Mouse (Mus musculus) embryo, embryonic 10 days (tissue): ENCODE results near the gene Sgcd.

Experiments used
- DNase-seq: peaks from one replicate; pipeline ENCODE4 v3.0.0-alpha.2; 2015; ENCODE audit warnings: low spot score

Gene Sgcd

DNA sequence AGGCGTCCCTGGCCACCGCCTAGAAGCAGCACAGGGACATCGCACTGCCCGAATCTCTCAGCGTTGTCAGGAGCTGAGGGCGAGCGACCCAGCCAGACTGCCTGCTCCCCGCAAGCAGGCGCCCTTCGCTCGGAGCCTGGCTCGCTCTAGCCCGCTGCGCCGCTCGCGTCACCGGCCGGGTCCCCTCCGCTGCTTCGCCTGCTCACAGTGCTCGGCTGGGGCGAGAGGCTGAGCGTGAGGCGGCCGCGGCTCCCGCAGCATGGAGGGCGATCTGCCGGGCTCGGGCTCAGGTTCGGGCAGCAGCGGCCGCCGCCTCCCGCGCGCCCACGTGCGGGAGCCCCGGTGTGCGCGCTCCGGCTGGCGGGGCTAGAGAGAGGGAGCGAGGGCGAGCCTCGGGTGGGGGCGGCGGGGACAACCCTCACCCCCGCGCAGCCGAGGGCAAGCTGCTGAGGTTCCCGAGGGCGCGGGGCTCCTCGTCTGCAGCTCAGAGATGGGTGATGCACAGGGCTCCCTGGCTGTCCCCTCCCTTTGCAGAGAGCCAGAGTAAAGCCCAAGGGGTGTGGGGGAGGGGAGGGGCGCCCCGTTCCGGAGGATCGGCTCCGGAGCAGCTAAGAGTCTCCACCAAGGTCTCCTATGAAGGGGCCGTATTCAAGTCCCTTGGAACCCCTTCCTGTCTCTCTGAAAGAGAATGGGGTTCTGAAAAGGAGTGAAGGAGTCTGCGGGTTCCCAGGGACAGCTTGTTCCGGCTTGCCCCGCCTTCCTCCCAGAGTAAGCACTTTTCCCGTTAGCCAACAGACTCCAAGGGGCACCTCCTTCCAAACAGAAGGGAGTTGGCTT, at the start of gene Sgcd:
TSS of gene Sgcd (minus strand) at position 273 of the 837 bp plus-strand sequence.
- peak; percentile 66 for DNase-seq

DNA sequence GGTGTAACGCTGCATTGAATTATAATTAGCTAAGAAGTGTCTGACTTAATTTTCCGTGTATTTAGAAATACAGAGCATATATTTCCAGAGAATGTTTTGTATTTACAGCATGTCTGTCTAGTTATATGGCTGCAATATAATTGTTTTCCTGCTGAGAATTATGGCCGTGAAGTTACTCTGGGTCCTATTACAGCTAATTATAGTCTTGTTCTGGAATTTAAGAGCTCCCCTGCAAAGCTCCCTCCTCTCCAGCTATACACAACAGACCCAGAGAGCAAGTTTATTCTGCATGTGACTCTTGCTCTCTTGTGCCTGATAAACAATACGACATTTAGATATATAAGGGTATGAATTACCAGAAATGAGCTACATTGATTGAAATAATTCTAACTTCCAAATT, 49.3 kb upstream of the Sgcd start:
- no peak for DNase-seq

DNA sequence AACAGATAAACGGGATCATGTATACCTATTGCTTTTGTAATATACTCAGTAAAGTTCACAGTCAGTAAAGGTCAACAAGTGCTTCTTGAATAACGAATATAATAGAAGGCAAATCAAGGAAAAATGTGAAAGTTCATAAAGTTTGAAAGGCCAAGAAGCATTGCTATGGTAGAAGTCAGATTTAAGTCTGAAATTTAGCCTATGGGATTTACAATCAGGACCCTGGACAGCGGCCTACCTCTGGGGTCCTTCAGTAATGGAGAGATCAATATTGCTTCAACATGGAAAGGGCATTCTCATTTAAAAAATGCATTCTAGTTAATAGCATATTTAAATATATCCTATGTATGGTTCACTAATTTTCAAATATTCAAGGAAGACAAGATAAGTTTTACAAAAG, 24.1 kb upstream of the Sgcd start:
- peak; percentile 13 for DNase-seq

DNA sequence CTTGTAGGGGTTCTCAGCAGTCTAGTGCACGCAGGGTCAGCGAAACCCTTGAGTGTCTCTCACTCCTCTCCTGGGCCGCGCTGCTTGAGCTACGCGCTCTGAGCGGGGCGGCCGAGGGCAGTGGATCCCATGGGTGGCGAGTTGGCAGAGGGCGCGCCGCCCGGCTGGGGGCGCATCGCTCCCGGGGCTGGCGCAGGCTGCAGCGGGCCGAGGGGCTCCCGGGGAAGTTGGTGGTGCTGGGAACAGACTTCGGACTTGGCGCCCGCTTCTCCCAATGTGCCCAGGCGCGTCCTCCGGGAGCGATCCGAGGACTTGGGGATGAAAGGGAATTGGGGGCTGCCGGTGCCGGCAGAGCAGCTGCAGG, 454 bp downstream of the Sgcd start:
- DNase-seq, result no peak

DNA sequence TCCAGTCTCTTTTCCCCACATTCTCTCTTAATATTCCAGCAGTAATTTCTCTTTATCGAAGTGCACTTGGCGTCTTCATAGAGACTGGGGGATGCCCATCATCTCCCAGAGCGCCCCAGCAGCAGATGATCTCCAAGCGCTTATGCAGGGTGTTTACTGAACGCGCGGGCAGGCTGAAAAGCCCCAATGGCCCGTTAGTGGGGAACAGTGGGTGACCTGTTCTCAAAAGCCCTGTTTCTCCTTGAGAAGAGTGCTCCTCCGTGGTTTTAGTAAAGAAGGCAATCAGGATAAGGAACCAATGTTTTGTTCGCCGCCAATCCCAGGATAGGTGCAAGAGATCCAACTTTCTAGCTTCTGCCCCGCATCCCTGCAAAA, 889 bp downstream of the Sgcd start:
- DNase-seq, result no peak

DNA sequence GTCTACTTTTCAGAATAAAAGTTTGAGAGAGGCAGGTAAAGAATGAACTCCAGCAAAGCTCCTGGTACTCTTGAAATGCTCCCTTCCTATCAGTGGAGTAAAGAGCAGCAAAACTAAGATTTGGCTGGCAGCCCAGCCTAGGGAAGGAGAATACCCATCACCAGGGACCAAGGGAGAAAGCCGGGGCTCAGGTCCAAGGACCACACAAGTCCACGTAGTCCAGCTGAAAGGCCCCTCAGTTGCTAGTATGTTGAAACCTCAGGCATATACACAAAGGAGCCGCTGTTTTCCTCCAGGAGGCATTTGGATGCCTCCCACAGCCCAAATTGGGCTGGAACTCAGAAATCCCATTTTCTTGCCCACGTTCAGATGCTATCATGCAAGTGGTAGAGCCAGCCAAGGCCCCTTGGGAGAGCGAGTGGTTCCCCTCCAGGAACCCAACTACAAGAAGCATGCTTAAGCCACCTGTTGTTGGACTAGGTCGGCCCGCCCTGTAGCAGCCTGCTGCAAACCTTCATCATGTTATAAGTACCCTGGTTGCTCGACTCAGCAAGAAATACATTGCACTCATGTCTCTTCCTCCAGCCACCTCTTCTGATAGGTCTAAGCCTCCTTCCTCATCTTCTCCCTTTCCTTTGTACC, 1.4 kb downstream of the Sgcd start:
- DNase-seq, result no peak

DNA sequence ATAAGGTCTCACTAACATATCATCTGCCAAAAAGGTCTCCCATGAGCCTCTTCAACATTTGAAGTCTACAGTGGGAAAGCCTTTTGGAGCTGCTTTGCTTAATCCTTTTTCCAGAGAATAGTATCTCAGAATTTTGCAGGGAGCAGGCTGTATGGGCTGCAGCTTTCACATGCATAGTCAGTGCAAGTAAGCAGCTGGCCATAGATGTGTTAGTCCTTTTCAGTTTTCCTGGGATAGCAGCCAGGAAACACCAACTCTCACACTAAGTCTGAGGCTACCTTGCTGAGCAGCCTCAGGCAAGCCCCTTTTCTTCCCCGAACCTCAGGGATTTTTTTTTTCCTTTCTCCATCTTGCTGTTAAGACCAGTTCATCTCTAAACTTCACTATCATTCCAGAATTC, 6.6 kb downstream of the Sgcd start:
- DNase-seq, result no peak

DNA sequence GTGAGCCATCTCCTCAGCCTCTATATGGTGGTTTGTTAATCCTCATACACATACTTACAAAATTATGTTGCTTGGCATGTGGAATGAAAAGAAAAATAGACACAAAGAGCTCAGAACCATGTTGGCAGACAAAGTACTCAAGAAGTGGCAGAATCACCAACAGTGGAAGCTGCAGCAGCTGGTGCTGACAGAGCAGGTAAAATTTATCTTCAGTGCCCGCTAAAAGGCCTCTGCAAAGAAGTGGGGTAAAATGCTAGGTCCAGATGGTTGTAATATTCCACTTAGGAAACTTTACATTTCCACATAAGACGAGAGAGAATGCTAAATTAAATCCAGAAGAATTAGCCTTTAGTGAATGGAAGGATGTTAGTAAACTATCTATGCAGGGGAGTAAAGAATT, 7.7 kb downstream of the Sgcd start:
- no peak for DNase-seq

DNA sequence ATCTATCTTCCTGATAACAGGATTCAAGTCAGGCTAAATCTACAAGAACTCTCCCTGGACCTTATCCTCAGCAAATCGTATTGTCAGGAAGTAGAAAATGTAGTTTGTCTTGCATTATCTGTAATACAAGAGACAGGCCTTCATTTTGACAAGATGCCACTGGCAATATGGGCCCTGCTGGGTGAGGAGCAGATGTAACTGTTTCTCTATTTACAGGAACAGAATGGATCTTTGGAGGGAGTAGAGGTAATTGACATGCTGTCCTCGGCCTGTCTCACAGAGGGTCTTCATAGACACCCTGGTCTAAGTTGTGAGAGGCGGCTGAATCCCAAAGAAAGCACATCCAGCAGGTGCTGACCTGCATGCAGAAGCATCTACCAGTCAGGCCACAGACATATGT, 35.5 kb downstream of the Sgcd start:
- no peak for DNase-seq

DNA sequence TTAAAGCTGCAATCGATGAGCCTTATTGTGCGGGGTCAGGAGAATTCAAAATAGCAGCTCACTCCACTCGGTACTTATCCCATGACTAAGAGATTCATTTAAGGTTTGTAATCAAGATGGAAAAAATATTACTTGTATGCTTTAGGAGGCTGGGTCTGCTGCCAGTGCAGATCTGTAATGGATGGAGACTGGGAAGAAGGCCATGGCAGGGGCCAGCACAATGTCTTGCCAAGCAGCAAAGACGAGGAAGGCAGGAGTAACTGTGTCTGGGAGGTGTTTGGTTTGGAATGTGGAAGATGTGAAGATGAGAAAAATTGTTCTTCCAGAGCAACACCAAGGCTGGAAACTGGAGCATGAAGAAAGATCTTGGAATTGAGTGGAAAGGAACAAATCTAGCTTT, 36.4 kb downstream of the Sgcd start:
- DNase-seq, result no peak

DNA sequence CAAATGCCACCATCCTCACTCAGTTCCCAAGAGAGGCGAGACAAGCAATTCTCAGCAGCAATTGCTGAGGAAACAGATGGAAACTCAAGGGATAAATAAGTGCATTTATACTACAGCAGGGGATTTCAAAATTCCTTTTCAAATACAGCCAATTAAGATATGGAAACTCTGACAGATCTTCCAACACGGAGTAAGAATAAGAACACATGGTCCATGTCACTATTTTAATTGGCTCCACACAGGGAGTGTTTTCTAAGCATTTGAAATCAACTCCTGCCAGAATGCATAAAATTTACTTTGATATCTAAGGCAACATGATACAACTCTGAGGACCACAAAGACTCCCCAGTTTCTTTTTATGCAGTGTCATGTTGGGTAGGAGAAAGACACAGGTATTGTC, 49.0 kb downstream of the Sgcd start:
- no peak for DNase-seq

DNA sequence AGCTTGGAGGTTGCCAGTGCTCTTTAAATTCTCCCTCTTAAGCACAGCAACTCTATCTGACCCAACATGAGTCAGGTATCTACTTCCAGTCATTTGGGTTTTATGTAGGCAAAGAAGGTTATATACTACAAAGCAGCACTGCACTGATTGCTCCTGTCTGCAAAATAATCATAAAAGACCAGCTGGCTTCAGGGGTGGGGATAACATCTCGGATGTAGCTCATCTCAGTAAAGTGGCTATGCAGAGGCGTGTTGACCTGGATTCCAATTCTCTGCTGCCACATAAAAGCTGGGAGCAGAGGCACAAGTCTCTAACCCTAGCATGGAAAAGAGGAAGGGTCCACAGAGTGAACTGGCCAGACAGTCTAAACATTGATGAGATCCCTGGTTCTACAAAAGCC, 71.2 kb downstream of the Sgcd start:
- no peak for DNase-seq

DNA sequence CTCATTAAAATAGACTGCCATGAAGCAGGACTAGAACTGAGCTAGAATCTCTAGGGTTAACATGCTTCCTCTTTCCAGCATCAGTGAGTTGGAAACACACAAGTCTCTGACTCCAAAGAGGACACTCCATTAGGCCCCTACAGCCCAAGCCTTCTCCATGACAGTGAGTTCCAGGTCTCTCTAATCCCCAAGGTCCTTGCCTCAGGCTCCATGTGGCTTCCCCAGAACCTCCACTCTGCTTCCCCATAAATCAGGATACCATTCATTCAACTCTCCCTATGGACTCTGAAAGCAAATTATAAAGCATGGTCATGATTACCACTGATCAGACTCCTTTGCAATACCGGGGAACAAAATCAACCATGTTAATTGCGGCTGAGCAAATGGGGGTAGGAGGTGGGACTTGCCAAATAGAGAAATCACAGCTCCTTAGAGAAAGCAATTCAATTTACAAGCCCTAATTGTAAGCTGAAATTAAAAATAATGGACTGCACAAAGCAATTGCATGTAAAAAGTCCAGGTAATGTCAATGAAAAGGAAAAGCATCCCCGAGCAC, 97.1 kb downstream of the Sgcd start:
- no peak for DNase-seq

DNA sequence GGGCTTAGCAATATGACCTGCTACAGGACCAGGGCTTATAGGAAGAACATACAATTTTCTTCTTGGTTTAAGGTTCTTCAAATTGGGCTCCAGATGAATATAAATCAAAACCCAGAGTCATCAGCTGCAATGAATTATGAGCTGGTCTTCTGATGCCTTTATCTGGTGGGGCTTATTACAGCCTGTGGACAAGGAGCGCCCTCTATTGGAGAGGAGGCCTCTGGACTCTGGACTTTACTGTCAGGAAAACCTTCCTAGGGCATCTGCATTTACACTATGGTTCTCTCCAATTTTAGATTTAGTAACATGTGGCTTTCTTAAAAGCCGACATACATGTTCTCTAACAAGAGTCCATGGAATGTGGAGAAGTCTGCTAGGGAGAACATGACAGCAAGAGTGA, 98.5 kb downstream of the Sgcd start:
- peak; percentile 46 for DNase-seq

DNA sequence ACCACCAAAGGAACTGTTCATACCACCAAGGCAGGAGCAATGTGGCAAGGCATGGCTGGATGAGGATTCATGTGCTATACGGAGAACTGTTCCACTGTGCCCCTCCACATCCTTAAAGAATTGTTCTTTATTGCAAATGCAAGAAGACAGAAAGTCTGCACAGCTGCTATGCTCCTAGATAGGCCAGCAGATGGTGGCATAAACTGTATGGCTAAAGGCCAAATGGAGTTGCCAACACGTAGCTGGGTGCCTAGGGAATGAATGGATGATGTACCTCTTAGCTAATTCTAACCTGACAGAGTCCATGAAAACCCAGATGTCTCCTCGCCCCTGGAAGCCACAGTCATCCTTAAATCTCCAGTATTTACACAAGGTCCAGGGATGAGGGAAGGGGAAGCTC, 103.5 kb downstream of the Sgcd start:
- no peak for DNase-seq

DNA sequence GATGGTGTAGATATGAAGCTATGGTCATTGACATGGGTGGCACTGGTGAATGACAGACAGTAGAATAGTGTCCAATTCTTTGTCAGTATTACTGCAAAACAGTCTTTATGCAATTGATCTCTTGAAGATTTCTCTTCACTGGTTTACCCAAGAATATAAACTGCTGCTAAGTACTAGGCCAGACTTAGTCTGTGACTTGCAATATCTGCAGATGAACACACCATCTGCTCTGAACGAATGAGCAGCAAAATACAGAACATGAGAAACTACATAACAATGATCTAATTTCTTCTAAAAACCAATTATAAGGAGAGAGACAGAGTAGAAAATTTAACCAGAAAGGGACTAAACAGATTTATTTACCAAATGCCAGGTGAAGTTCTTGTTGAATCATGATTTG, 105.2 kb downstream of the Sgcd start:
- DNase-seq, result no peak

DNA sequence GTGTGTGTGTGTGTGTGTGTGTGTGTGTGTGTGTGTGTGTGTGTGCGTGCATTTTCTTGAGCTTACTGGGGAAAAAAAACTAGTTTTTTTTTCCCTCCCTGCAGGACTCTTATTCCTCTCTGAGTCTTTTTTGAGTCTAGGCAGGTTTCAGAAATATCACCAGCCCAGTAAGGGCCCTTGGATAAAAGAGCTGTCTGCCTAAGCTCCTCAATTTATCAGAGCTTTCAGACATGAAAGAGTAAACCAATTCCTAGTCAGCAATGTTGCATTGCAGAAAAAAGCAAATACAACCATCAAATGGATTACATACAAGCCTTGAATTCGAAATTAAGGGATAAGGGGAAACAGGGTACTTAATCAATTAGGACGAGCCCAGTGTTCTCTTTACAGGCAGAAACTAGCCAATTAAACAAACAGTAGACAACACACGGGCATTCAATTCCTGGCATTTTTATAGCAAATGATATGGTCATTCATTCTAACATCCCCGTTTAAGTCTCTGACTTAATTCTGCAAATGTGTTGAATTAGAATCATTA, 112.1 kb downstream of the Sgcd start:
- DNase-seq, result no peak

DNA sequence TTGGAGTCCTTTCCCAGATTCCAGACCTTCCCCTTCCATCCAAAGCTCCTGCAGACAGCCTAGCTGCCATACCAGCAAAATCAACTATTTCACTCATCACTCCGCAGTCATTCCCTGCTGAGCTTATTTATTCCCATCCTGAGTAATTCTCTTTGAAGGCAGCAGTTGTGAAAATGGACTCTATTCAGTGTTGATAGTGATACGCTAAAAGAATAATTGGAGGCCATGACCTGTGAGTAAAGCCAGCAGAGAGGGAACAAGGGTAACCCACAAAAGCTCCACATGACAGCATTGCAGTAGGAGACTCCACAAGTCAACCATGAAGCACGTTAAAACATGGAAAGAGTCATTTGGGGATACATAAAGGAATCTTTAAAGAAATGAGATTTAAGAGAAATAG, 142.9 kb downstream of the Sgcd start:
- peak; percentile 65 for DNase-seq

DNA sequence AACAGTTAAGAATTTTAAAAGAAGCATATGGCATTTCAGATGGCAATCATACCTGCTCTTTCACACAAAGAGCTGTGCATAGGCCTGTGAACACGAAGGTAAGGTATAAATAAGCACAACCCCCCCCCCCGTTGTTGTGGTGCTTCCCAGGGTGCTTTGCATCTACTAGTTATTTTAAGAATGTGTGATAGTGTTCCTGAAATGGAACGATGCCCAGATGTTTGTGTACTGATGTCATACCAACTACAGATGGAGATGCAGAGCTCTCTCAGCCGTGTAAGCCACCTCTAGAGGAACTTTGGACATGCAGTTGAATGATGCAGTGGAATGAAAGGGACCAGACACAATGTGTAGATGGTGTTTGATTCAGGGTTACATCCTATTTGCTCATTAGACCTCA, 155.5 kb downstream of the Sgcd start:
- DNase-seq, result no peak

DNA sequence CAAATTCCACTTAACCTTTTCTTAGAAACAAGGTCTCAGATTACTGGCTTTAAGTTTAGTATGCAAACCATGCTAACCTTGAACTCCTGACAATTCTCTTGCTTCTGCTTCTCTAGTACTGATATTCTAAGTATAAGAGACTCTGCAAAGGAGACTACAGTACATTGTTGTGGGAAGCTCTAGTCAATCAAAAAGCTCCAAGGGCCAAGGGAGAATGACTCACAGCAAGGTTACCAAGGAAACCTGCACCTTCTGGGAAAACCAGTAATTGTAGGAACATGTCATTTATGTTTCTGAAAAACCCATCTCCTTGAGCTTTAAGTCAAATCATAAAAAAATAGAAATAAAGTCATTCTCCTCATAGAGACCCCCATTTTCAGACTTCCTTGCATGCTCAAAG, 178.5 kb downstream of the Sgcd start:
- no peak for DNase-seq

DNA sequence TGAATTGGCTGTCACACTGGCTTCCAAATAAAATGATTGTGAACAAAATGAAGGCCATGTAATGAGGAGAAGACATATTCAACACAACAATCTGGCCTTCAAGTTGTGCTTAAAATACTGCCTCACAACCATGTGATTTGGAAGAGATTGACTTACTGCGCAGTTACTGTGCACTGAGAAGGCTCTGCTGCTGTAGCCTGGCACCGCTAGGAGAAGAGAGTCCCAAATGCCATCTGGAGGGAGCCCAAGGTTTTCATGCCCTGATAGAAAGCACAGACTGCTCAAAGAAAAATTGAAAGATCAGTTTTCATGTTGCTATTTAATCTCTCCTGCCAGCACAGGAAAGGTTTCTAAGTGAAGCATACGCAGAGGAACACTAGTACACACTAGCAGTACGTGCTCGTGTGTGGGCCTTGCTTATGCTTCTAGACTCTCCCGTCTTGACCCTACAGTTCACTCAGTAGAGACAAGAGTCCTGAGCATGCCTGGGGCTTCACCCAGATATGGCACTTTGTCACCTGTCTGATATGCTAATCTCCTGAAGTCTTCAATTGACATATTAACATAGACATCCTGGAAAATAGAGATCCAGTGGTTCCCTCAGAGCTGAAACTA, 184.6 kb downstream of the Sgcd start:
- DNase-seq, result no peak

DNA sequence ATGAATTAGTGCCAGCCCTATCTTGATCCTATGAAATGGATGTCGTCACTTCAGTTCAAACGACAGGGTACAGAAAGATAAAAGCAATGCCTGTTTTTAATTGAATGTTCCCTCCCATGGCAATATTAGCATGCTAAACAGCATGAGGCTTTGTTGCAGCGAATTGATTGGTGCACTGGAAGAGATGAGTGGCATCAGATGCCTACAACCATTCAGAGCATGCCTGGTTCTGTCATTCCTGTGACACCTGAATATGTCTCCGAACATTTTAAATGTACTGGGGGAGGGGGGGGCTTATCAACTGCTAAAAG, 210.9 kb downstream of the Sgcd start:
- no peak for DNase-seq

DNA sequence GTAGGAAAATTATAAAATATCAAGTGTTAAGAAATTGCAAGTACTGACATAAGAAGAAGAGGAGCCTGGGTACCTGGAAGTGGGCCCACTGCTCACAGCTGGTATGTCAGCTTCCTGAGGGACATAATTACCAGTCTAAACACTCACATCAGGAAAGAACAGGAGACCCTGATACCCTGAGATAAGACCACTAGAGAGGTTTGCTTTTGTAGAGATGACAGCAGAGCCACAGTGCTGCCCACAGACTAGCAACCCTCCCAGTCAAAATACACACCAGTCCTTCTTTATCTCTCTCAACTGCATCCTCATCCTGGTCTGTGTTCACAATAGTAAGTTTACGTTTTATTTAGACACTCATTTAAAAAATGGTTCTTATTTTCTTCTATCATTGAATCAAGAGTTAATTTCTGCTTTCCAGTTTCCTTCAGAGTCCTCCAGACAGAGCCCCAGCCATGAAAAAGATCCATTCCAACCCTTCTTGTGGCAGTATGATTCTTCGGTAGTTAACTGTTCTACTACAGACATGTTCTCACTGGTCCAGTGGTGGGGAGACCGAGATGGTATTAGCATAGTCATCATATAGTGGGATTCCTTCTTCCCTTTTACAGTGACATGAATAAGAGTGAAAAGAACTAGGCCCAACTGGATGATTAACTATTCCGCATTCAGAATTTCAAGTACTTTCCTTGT, 211.4 kb downstream of the Sgcd start:
- no peak for DNase-seq
